Mouse (Mus musculus) Patski (cell line): ENCODE measurements around the gene Rps18. TPM values are rescaled to one million over a fixed set of nuclear protein-coding genes. Genes with fewer than 3 reads are reported as not detected.
A peak's percentile ranks its signal among the peaks of the same experiment; 100 is the strongest.

Source experiments
- ATAC-seq: fragments of 100-300 bp; one replicate; pipeline ENCODE4 v1.8.0; 2021
- CTCF ChIA-PET: fragments of 350-600 bp; sonication (Branson Sonifier 250); formaldehyde crosslinking; loops from one replicate; lab custom pipeline; 2022; ENCODE audit warnings: inconsistent platforms; lab: Charles Lee
- POLR2A ChIA-PET: fragments of 350-600 bp; sonication (Branson Sonifier 250); formaldehyde crosslinking; loops from one replicate; lab custom pipeline; 2022; ENCODE audit warnings: antibody characterized with exemption, inconsistent platforms; lab: Charles Lee
- DNase-seq: peaks from one replicate; pipeline ENCODE4 v3.0.0-alpha.2; 2011; ENCODE audit warnings: low read depth, low spot score
- H3K27me3 ChIP-seq: fragments of 371-371 bp; one replicate; pipeline ENCODE4 v1.5.1; 2021
- CTCF ChIP-seq: fragments of 100-300 bp; IDR thresholded peaks from one replicate; pipeline ENCODE4 v1.5.1; 2021
- in situ Hi-C: fragments of 300-500 bp; cut with MboI; formaldehyde crosslinking; loops from 3 replicates; pipeline ENCODE4 v1.11.1; 2018; ENCODE audit warnings: low pct_unique_long_range_greater_than_20kb, mixed read lengths
- polyA plus RNA-seq: library from polyadenylated mRNA; unstranded; gene quantifications from one replicate; pipeline ENCODE4 v1.2.3, GENCODE M21; 2021

The Rps18 gene
- polyA plus RNA-seq, 1 experiment from 2014 or later, result 1,854 TPM

DNA sequence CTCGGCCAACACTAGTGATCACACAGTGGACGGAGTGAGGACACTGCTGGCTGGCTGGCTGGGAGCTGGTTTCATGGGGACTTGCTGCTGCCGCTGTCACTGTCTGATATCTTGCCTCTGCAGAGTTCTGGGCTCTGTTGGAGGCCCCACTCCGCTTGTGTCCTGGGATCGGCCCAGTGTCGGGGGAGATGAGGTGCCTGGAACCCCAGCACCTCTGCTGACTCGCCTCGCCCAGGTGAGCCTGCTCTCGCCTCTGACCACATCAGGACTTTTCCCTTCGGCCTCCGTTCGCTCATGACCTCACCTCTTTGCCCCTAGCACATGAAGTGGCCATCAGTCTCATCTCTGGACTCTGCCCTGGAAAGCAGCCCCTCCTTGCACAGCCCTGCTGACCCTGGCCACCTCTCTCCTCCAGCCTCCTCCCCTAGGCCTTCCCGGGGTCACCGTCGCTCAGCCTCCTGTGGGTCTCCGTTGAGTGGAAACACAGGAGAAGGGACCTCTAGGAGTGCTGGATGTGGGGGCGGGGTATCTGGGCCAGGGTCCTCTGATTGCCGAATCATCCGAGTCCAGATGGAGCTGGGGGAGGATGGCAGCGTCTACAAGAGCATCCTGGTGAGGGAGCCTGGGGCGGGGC lies 20.3 kb downstream of the Rps18 start:
- POLR2A ChIA-PET, result no interaction called here
- no peak for ATAC-seq
- TF ChIP-seq CTCF, result no peak
- in situ Hi-C loops, result no loop called here
- no peak for DNase-seq
- H3K27me3 ChIP-seq, result no peaks in the 10 kb centered on the region
- CTCF ChIA-PET, result no interaction called here

DNA sequence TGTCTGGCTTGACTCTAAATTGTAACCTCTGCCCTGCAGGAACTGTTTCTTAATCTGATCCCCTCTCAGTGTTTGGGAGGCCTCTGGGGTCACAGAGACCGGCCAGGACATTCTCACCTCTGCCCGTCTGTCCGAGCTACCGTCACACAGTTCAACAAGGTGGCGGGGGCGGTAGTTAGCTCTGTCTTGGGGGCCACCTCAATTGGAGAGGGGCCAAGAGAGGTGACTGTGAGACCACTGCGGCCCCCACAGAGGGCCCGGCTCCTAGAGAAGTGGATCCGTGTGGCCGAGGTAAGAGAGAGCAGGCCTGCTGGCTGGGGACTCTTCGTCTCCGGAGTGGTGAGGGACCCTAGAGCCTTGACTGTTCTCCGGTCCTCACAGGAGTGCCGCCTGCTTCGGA lies 22.8 kb downstream of the Rps18 start:
- ChIA-PET CTCF (no interaction called here), POLR2A (no interaction called here)
- in situ Hi-C loops, result no loop called here

DNA sequence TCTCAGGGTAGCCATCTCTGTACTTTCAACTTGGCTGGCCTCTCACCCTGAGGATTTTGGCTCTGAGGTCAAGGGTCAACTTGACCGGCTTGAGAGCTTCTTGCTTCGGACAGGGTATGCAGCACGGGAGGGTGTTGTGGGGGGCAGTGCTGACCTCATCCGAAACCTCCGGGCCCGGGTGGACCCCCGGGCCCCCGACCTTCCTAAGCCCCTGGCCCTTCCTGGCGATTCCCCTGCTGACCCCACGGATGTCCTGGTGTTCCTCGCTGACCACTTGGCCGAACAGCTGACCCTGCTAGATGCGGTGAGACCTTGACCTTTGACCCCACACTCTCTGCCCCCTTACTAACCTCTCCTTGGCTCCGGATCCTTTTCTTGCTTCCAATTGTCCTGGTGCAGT lies 23.4 kb downstream of the Rps18 start:
- TF ChIP-seq CTCF, result no peak
- POLR2A ChIA-PET, result no interaction called here

More for the DNA sequence above, 22.8 kb downstream of the Rps18 start:
- DNase-seq (no peak), ATAC-seq (no peak)
- TF ChIP-seq CTCF, result no peak
- no peaks in the 10 kb centered on the region for H3K27me3 ChIP-seq

DNA sequence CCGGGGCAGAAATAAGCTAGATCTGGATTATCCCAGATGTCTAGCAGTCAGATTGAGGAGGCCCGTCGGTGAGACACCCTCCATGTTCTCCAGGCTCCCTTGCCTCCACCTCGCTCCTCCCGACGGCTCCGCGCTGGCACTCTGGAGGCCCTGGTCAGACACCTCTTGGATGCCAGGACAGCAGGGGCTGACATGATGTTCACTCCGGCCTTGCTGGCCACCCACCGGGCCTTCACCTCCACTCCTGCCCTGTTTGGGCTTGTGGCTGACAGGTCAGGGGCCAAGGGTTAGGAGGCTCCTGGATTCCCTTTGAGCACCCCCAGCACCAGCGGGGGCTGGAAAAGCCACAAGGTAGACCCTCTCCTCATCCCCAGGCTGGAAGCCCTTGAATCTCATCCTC lies 23.9 kb downstream of the Rps18 start:
- CTCF ChIA-PET, result no interaction called here
- no peaks in the 10 kb centered on the region for H3K27me3 ChIP-seq
- ATAC-seq (no peak), DNase-seq (no peak)
- POLR2A ChIA-PET, result interaction anchor here (0.9 kb wide), 1 partner anchor 92 kb away, joined by 4 read pairs; no protein-coding TSS in a partner anchor
- in situ Hi-C loops, result no loop called here
- no peak for TF ChIP-seq CTCF

More for the DNA sequence above, 23.4 kb downstream of the Rps18 start:
- H3K27me3 ChIP-seq, result no peaks in the 10 kb centered on the region
- CTCF ChIA-PET, result no interaction called here
- DNase-seq, result no peak
- no peak for ATAC-seq
- in situ Hi-C loops, result no loop called here

DNA sequence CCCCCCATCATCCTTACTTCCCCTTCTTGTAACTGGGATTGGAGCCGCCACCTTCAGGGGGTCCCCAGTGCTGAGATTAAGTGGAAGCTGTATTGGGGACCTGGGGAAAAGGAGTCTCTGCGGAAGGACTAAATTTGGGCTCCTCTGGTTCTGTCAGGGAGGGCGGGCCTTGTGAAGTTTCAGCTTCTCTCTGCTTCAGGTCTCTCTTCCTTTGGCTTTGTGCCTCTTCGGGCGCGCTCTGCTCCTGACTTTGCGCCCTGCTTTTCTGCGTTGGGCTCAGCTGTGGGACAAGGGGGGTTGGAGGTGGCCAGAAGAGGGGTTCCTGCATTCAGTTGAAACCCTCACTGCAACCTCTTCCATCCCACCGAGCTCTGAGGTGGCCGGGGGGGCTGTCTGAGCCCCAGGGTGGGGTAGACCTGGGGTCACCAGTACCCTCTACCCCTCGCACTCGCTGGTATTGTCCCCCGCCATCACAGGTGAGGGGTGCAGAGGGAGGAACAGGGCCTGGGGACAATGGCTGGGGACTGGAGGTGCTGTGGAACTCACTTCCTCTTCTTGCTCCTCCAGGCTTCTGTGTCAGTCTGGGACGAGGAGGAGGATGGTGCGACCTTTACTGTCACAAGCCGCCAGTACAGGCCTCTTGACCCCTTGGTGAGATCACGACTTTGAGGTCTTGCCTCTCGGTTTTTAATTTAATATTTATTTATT lies 24.5 kb downstream of the Rps18 start:
- ChIA-PET CTCF (interaction anchor here (1.5 kb wide), 1 partner anchor 9 kb away, joined by 5 read pairs; the partner anchor contains the start of genes Pfdn6 and Wdr46), POLR2A (interaction anchor here (0.8 to 1.6 kb wide), 4 partner anchors 9 to 92 kb away, joined by 3 to 8 read pairs (median 4); partner anchors contain the start of gene Wdr46)
- ATAC-seq (no peak), DNase-seq (no peak)
- in situ Hi-C loops, result no loop called here
- no peak for TF ChIP-seq CTCF
- H3K27me3 ChIP-seq, result no peaks in the 10 kb centered on the region

DNA sequence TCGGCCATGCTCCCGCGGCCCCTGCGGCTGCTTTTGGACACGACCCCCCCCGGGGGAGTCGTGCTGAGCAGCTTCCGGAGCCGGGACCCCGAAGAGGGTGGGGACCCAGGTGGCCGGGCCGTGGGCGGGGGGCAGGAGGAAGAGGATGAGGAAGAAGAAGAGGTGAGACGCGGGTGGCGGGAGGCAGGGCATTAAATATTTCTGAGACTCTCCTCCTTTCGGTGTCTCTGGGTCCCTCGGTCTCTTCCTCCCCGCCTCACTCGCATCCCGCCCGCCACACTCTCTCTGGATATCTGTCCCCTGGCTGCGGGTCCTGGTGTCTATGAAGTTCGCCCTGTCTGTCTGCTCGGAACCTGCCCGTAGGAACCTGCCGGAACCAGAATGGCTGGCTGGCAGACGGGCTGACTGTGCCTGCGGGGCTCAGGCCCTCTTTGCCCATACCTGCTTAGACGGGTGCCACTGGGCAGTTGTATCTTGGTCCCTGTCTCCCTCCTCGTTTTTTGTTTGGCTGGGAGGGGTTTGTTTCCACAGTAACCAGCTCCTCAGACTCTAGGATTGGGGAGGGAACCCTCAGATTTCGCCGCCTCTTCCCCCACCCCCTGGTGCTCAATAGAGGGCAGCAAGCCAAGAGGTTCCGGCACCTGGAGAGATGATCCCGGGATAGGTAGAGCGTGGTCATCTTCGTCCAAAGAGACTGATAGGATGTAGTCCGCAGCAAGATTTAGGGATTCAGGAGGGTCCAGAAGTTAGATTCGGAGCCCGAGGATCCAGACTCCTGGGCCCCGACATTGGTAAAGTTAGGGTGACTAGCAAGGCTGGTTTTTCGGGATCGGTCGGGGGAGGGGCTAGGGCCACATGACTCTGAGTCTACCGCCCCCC lies 25.3 kb downstream of the Rps18 start:
- TF ChIP-seq CTCF, result no peak
- CTCF ChIA-PET, result interaction anchor here (1.5 kb wide), 1 partner anchor 10 kb away, joined by 5 read pairs; the partner anchor contains the start of genes Pfdn6 and Wdr46
- peak; percentile 44 for ATAC-seq
- no peaks in the 10 kb centered on the region for H3K27me3 ChIP-seq
- no peak for DNase-seq
- in situ Hi-C loops, result no loop called here
- POLR2A ChIA-PET, result interaction anchor here (0.6 to 1.6 kb wide), 6 partner anchors 9 to 93 kb away, joined by 3 to 8 read pairs (median 4); partner anchors contain the start of gene Wdr46

DNA sequence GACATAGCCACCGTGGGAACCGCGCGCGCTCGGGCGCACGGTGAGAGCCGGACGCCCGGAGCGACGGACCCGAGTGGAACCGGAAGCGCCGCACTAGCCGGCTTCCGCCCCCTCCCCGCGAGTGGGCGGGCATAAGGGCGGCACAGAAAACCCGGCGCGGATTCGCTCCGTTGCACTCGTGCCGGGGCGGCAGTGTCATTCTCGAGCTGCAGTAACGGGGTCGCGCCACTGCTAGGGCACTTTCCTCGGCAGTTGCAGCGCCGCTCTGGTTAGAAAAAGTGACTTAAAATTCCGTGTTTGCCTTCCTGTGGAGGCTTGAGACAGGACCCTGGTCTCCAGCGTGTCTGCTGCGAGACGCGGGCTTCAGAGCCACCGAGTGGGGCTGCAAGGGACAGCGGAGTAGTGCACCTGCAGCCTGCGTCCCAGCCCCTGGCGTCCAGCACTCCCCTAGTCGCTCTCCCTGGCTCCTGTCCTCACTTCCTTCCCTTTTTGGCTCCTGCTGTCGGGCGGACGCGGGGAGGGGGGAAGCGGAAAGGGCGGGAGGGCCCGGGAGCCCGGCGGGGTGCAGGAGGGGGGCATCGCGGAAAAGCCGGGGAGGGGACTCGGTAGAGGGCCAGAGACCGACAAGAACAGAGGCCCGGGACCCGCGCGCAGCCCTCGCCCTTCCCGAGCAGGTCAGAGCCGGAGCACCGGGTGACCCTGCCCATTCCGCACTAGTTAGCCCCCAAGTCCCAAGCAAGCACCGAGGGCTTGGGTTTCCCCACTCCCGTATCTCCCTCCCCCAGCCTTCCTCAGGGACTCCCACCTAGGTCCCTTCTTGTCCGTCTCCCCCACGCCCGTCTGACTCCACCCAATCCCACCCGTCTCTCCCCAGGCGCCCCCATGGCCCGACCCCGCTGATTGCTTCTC lies 26.2 kb downstream of the Rps18 start, which contains the start of gene Rgl2:
Gene Rgl2 (plus strand): TSS at position 173 of the 909 bp plus-strand sequence.
- CTCF ChIA-PET, result no interaction called here
- no peak for TF ChIP-seq CTCF
- no peaks in the 10 kb centered on the region for H3K27me3 ChIP-seq
- POLR2A ChIA-PET, result interaction anchor here (0.6 to 1.6 kb wide), 4 partner anchors 15 to 25 kb away, joined by 3 to 5 read pairs (median 3); no protein-coding TSS in a partner anchor
- DNase-seq (no peak), ATAC-seq (peak; percentile 36)
- in situ Hi-C loops, result no loop called here

DNA sequence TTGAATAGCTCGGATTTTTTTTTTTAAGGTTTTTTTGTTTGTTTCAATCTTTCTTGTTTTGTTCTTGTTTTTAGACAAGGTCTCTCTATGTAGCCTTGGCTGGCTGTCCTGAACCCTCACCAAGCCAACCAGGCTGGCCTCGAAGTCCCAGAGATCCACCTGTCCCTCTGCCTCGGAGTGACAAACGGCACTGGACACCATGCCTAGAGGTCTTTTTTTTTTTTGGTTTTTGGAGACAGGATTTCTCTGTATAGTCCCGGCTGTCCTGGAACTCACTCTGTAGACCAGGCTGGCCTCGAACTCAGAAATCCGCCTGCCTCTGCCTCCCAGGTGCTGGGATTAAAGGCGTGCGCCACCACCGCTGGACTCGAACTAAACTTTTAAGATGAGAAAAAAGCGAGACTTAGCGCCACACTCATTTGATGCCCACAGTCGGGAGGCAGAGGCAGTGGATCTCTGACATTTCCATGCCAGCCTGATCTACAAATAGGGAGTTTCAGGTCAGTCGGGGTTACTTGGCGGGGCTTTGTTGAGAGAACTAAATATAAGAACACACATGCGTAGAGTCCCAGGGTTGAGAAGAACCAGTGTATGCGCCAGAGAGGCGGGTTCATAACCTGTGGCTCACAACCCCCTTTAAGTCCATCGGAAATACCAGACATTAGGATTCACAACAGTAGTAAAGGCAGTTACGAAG lies 27.4 kb downstream of the Rps18 start:
- ATAC-seq, result no peak
- TF ChIP-seq CTCF, result no peak
- H3K27me3 ChIP-seq, result no peaks in the 10 kb centered on the region

More for the DNA sequence above, 27.4 kb downstream of the Rps18 start:
- POLR2A ChIA-PET, result no interaction called here
- CTCF ChIA-PET, result interaction anchor here (0.9 kb wide), 1 partner anchor 30 kb away, joined by 3 read pairs; no protein-coding TSS in a partner anchor
- no peak for DNase-seq
- in situ Hi-C loops, result no loop called here
